Mouse (Mus musculus) kidney, embryonic 15.5 days (tissue): ENCODE measurements around the gene Dab2ip. TPM values are rescaled to one million over a fixed set of nuclear protein-coding genes. Genes with fewer than 3 reads are reported as not detected.

Source experiments
- ATAC-seq: fragments of 200-750 bp; cut with Nextera tagmentation; replicated peaks from 2 replicates; pipeline ENCODE4 v1.8.0; 2017; ENCODE audit warnings: moderate TSS enrichment; ENCODE audit not compliant: low FRiP score
- H3K27ac ChIP-seq: fragments of 300-500 bp; sonication (generic); 2 replicates; pipeline ENCODE4 v1.5.1; 2015; ENCODE audit warnings: mild to moderate bottlenecking, inconsistent platforms
- H3K27me3 ChIP-seq: fragments of 300-500 bp; sonication (generic); 2 replicates; pipeline ENCODE4 v1.6.1; 2015; ENCODE audit warnings: inconsistent platforms
- H3K36me3 ChIP-seq: fragments of 300-500 bp; sonication (generic); 2 replicates; pipeline ENCODE4 v1.6.1; 2015; ENCODE audit warnings: inconsistent platforms
- H3K4me1 ChIP-seq: fragments of 300-500 bp; sonication (generic); 2 replicates; pipeline ENCODE4 v1.6.1; 2015; ENCODE audit warnings: inconsistent platforms
- H3K4me2 ChIP-seq: fragments of 300-500 bp; sonication (generic); 2 replicates; pipeline ENCODE4 v1.6.1; 2015; ENCODE audit warnings: moderate library complexity, mild to moderate bottlenecking, inconsistent platforms
- H3K4me3 ChIP-seq: fragments of 300-500 bp; sonication (generic); replicated peaks from 2 replicates; pipeline ENCODE4 v1.5.1; 2015; ENCODE audit warnings: mild to moderate bottlenecking, inconsistent platforms
- H3K9ac ChIP-seq: fragments of 300-500 bp; sonication (generic); 2 replicates; pipeline ENCODE4 v1.6.1; 2015; ENCODE audit warnings: mild to moderate bottlenecking, inconsistent platforms
- H3K9me3 ChIP-seq: fragments of 300-500 bp; sonication (generic); replicated peaks from 2 replicates; pipeline ENCODE4 v1.6.1; 2016; ENCODE audit warnings: inconsistent platforms
- WGBS: fragments of 180-500 bp; shearing (Covaris S2); methylation state at CpG from one replicate; pipeline ENCODE4 v1.1.7; 2015; ENCODE audit warnings: mixed read lengths; 5-methylcytosine and 5-hydroxymethylcytosine counted together
- polyA plus RNA-seq: library from polyadenylated mRNA; unstranded; fragments of >200 nt; fragmentation: Nextera tagmentation; extraction: Ambion mirVana; gene quantifications from 2 replicates; pipeline ENCODE4 v1.2.1, GENCODE M21; 2015

Dab2ip gene
- polyA plus RNA-seq, 1 experiment from 2014 or later, result 37.5 TPM

GRCm38 (mm10) chr2:35649708-35650107 is 91.6 kb downstream of the Dab2ip start:
- no peak overlapping the region for H3K4me2 ChIP-seq
- H3K9ac ChIP-seq, result no peak overlapping the region
- peak; percentile 36; the same call in 1 of the 2 replicates for ATAC-seq
- no peak overlapping the region for H3K27ac ChIP-seq
- H3K36me3 ChIP-seq, result peaks cover 29% of the 10 kb centered on the region
- H3K9me3 ChIP-seq, result no peaks in the 10 kb centered on the region
- H3K27me3 ChIP-seq, result no peaks in the 10 kb centered on the region
- 33% methylated on average over 4 of the region's 4 CpGs for WGBS
- peaks cover 25% of the 10 kb centered on the region for H3K4me1 ChIP-seq
- no peak overlapping the region for H3K4me3 ChIP-seq

GRCm38 (mm10) chr2:35651297-35651731 is 93.2 kb downstream of the Dab2ip start:
- no peak overlapping the region for H3K9ac ChIP-seq
- no peak overlapping the region for H3K4me3 ChIP-seq
- H3K4me2 ChIP-seq, result no peak overlapping the region
- H3K27me3 ChIP-seq, result no peaks in the 10 kb centered on the region
- H3K27ac ChIP-seq, result peak overlapping the region; percentile 60
- H3K9me3 ChIP-seq, result no peaks in the 10 kb centered on the region
- peaks cover 33% of the 10 kb centered on the region for H3K4me1 ChIP-seq
- peak; percentile 74 for ATAC-seq
- H3K36me3 ChIP-seq, result peaks cover 16% of the 10 kb centered on the region; the same call in 1 of the 2 replicates
- WGBS, result 51% methylated on average over 6 of the region's 6 CpGs

GRCm38 (mm10) chr2:35652984-35653383 is 94.9 kb downstream of the Dab2ip start:
- Histone ChIP-seq H3K27ac (no peak overlapping the region), H3K4me1 (peaks cover 39% of the 10 kb centered on the region), H3K4me2 (no peak overlapping the region), H3K36me3 (0 out of 2 replicates have a peak, but pooled peaks cover 5% of the 10 kb centered on the region), H3K27me3 (no peaks in the 10 kb centered on the region), H3K9me3 (no peaks in the 10 kb centered on the region), H3K9ac (no peak overlapping the region), H3K4me3 (no peak overlapping the region)
- 49% methylated on average over 4 of the region's 4 CpGs for WGBS
- no peak for ATAC-seq

GRCm38 (mm10) chr2:35654795-35655194 is 96.7 kb downstream of the Dab2ip start:
- Histone ChIP-seq H3K27ac (no peak overlapping the region), H3K36me3 (0 out of 2 replicates have a peak, but pooled peaks cover 5% of the 10 kb centered on the region)

GRCm38 (mm10) chr2:35655996-35656395 is 97.9 kb downstream of the Dab2ip start:
- Histone ChIP-seq H3K4me1 (peaks cover 42% of the 10 kb centered on the region), H3K4me3 (no peak overlapping the region), H3K36me3 (no peaks in the 10 kb centered on the region), H3K27me3 (no peaks in the 10 kb centered on the region), H3K27ac (no peak overlapping the region), H3K9ac (no peak overlapping the region), H3K9me3 (no peaks in the 10 kb centered on the region), H3K4me2 (no peak overlapping the region)
- no peak for ATAC-seq
- 43% methylated on average over 8 of the region's 8 CpGs for WGBS

More at GRCm38 (mm10) chr2:35654795-35655194, 96.7 kb downstream of the Dab2ip start:
- Histone ChIP-seq H3K4me1 (peaks cover 42% of the 10 kb centered on the region), H3K27me3 (no peaks in the 10 kb centered on the region), H3K9ac (no peak overlapping the region), H3K9me3 (no peaks in the 10 kb centered on the region), H3K4me2 (no peak overlapping the region), H3K4me3 (no peak overlapping the region)
- ATAC-seq, result no peak
- 84% methylated on average over 6 of the region's 6 CpGs for WGBS

DNA sequence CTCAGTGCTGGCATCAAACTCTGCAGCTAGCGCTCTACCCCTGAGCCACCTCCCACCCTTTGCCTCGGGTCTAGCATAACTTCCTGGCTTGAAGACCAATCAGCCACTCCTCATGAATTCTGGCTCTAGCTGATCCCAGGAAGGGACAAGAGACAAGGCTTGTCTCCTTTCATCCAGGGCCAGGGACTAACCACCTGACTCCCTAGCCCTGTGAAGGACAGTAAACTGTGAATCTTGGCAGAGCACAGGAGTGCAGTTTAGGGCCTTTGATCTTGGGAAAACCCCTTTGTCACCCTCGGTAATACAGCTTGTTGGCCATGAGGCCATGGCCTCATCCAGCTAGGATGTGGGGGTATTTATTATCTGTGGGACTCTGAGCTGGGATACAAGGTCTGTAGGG is 100.2 kb downstream of the Dab2ip start:
- H3K4me2 ChIP-seq, result no peak overlapping the region
- no peak overlapping the region for H3K9ac ChIP-seq
- WGBS, result 39% methylated on average over 3 of the region's 3 CpGs
- H3K36me3 ChIP-seq, result no peaks in the 10 kb centered on the region
- no peak overlapping the region for H3K4me3 ChIP-seq
- H3K9me3 ChIP-seq, result no peaks in the 10 kb centered on the region
- peaks cover 43% of the 10 kb centered on the region for H3K4me1 ChIP-seq
- ATAC-seq, result no peak
- no peak overlapping the region for H3K27ac ChIP-seq
- H3K27me3 ChIP-seq, result no peaks in the 10 kb centered on the region

DNA sequence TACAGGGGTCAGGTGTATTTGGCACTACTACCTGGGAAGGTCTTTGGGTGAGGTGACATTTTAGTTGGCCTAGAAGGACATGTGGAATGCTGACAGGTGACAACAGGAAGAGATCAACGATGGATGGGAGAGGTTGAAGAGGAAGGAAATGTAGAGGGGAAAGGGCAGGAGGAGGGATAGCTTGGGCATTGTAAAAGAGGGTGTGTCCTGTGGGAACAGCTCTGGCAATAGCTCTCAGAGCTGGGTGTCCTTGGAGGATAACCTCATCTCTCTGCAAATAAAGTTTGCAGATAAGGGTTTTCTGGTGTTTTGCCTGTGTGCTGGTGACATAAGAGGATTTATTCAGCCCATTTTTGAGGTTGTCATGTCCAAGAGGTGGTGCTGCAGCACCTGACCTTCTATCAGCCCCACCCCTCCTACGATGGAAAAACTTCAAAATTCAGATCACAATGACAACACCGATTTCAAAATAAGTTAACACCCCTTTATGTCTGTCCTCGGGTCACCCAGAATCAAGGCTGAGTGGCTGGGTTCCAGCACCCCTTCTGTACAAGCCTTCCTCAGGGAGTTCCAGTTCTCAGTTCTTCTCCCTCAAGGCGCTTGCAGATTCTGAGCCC is 101.6 kb downstream of the Dab2ip start:
- Histone ChIP-seq H3K9ac (no peak overlapping the region), H3K9me3 (no peaks in the 10 kb centered on the region), H3K27ac (no peak overlapping the region), H3K4me1 (peaks cover 57% of the 10 kb centered on the region), H3K4me3 (no peak overlapping the region), H3K27me3 (no peaks in the 10 kb centered on the region), H3K36me3 (no peaks in the 10 kb centered on the region), H3K4me2 (no peak overlapping the region)
- ATAC-seq, result no peak
- 74% methylated on average over 5 of the region's 5 CpGs for WGBS

DNA sequence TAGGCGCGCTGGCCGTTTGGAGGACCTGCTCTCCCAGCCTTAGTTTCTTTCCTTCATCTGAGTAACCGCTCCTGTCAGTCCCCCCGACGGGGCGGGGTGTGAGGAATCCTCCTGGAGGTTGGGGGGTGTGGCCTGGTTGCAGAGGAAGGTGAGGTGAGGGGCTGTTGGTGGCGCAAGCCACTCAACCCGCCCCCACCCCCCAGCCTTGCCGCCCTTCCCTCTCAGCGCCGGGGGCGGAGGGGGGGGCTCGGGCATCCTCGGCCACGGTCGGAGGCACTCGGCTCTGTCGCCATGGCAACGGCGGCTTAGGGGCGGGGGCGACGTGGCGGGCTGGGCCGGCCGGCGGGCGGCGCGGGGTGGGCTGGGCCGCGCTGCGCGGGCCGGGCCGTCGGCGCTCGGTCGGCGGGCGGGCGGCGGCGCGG is 102.9 kb downstream of the Dab2ip start:
- Histone ChIP-seq H3K36me3 (no peaks in the 10 kb centered on the region), H3K27ac (peak overlapping the region; percentile 50; the same call in 1 of the 2 replicates), H3K9ac (peak overlapping the region; percentile 83), H3K27me3 (no peaks in the 10 kb centered on the region), H3K4me3 (peak overlapping the region; percentile 77), H3K9me3 (no peaks in the 10 kb centered on the region), H3K4me2 (peak overlapping the region; percentile 94), H3K4me1 (peaks cover 62% of the 10 kb centered on the region)
- ATAC-seq, result peak; percentile 74
- WGBS, result under 1% methylated on average over 40 of the region's 47 CpGs

DNA sequence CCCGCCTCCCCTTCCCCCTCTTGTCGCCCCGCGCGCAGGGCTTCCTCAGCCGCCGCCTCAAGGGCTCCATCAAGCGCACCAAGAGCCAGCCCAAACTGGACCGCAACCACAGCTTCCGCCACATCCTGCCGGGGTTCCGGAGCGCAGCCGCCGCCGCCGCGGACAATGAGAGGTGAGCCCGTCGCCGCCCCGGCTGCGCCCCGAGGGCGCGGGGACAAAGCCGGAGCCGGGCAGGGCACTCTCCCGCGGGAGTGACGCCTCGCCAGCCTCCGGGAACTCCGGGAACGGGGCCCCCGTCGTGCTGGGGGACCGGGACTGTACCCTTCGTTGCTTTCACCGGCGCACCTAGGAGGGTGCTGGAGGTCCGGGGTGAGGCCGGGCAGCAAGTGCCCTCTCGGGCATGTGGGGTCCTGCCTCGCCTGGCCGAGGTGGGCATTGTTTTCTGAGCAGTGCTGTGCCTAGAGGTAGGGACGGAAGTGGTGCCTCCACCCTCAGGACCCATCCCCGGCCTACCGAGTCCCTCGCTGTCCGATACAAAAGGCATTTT is 103.5 kb downstream of the Dab2ip start:
- WGBS, result under 1% methylated on average over 49 of the region's 51 CpGs
- peak overlapping the region; percentile 77 for H3K4me3 ChIP-seq
- no peaks in the 10 kb centered on the region for H3K27me3 ChIP-seq
- no peaks in the 10 kb centered on the region for H3K9me3 ChIP-seq
- no peaks in the 10 kb centered on the region for H3K36me3 ChIP-seq
- H3K4me2 ChIP-seq, result peak overlapping the region; percentile 94
- peaks cover 64% of the 10 kb centered on the region for H3K4me1 ChIP-seq
- peak overlapping the region; percentile 83 for H3K9ac ChIP-seq
- peak; percentile 54 for ATAC-seq
- peak overlapping the region; percentile 89 for H3K27ac ChIP-seq

GRCm38 (mm10) chr2:35662001-35662491 is 104.0 kb downstream of the Dab2ip start:
- Histone ChIP-seq H3K36me3 (no peaks in the 10 kb centered on the region), H3K9ac (peak overlapping the region; percentile 83), H3K4me3 (peak overlapping the region; percentile 77), H3K27ac (peak overlapping the region; percentile 89), H3K27me3 (no peaks in the 10 kb centered on the region), H3K4me1 (peaks cover 64% of the 10 kb centered on the region), H3K4me2 (peak overlapping the region; percentile 94), H3K9me3 (no peaks in the 10 kb centered on the region)
- 3% methylated on average over 22 of the region's 24 CpGs for WGBS
- peak; percentile 27 for ATAC-seq

DNA sequence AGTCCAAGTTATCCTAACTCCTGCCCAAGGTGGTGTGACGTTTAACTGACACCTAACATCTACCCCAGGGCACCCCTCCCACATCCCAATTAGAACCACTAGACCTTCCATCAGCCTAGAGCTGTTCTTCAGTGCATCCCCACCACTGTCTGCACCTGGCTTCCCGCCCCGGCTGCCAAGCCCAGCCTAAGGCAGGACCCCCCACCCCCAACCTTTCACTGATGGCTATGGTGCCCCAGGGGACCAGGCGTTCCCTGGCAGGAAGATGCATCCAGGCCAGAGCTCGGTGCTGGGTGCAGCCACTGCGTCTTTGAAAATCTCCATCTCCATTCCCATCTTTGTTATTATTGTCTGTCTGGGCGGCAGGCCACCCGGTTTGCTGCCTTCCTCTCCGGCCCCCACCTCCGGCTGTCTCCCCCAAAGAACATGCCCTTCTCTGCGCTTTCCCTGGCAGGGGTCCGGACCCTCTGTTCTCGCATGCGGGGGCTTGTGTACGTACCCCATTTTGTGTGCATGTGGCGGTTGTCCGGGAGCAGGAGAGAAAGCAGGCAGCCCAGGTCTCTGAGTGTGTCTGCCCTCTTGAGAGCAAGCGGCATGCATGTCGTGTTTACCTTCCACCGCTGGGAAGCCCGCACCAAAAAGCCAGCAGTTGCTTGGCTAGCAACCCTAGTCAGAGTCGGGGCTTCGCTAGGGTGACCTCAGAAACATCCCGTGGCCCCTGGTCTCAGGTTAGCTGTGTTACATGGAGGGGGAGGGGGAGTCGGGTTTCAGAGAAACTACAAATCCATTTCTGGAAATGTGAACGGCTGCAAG is 104.9 kb downstream of the Dab2ip start:
- Histone ChIP-seq H3K27ac (peak overlapping the region; percentile 24; the same call in 1 of the 2 replicates), H3K4me1 (peaks cover 62% of the 10 kb centered on the region), H3K9ac (peak overlapping the region; percentile 83), H3K36me3 (0 out of 2 replicates have a peak, but pooled peaks cover 4% of the 10 kb centered on the region), H3K27me3 (no peaks in the 10 kb centered on the region), H3K4me3 (peak overlapping the region; percentile 77), H3K4me2 (peak overlapping the region; percentile 94), H3K9me3 (no peaks in the 10 kb centered on the region)
- no peak for ATAC-seq
- WGBS, result 11% methylated on average over 26 of the region's 26 CpGs

DNA sequence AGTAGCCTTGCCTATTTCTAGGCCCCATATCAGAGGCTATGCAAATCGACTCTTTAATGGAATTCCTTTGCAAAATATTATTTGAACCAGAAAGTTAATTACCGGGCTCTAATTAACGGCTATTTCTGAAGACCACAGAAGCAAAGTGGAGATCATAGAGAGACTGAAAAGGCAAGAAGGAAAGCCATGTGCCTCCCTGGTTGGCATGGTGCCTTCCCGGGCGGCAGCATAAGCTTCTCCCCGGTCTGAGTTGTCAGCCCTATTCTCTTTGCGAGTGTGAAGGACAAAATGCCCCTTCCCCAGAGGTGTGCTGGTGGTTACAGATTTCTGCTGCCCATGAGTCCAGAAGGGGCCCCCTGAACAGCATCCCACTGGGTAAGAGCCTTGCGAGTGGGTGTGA is 109.7 kb downstream of the Dab2ip start:
- peaks cover 82% of the 10 kb centered on the region for H3K4me1 ChIP-seq
- WGBS, result 89% methylated on average over 8 of the region's 8 CpGs
- ATAC-seq, result no peak

More for the DNA sequence above, 109.7 kb downstream of the Dab2ip start:
- Histone ChIP-seq H3K9ac (no peak overlapping the region), H3K36me3 (peaks cover 13% of the 10 kb centered on the region; the same call in 1 of the 2 replicates), H3K27ac (no peak overlapping the region), H3K4me2 (no peak overlapping the region), H3K9me3 (no peaks in the 10 kb centered on the region), H3K4me3 (no peak overlapping the region), H3K27me3 (no peaks in the 10 kb centered on the region)
